Mouse (Mus musculus) brain, embryonic 14.5 days (tissue): ENCODE results near the gene Cyp24a1. TPM values are rescaled to one million over a fixed set of nuclear protein-coding genes. Genes with fewer than 3 reads are reported as not detected.
A peak's percentile ranks its signal among the peaks of the same experiment; 100 is the strongest.

Experiments used
- DNase-seq: peaks from one replicate; pipeline ENCODE4 v3.0.0-alpha.2; 2011; ENCODE audit warnings: low read depth
- CTCF ChIP-seq: fragments of 200-500 bp; IDR thresholded peaks from 2 replicates; pipeline ENCODE4 v1.5.1; 2012; ENCODE audit warnings: inconsistent platforms, mild to moderate bottlenecking, moderate library complexity, borderline replicate concordance; ENCODE audit not compliant: insufficient read depth, insufficient read length; ENCODE audit errors: extremely low read depth
- POLR2A ChIP-seq: fragments of 200-500 bp; IDR thresholded peaks from 2 replicates; pipeline ENCODE4 v1.6.1; 2012; ENCODE audit warnings: mild to moderate bottlenecking, inconsistent platforms, borderline replicate concordance; ENCODE audit not compliant: poor library complexity, insufficient read depth, insufficient read length, severe bottlenecking; ENCODE audit errors: extremely low read depth
- polyA plus RNA-seq: library from polyadenylated mRNA; depleted of rRNA; stranded (reverse); fragments of >200 nt; gene quantifications from 2 replicates; pipeline ENCODE4 v1.2.3, GENCODE M21; 2012; rRNA removed

The Cyp24a1 gene
- 0.16 TPM in 2 replicates for polyA plus RNA-seq

DNA sequence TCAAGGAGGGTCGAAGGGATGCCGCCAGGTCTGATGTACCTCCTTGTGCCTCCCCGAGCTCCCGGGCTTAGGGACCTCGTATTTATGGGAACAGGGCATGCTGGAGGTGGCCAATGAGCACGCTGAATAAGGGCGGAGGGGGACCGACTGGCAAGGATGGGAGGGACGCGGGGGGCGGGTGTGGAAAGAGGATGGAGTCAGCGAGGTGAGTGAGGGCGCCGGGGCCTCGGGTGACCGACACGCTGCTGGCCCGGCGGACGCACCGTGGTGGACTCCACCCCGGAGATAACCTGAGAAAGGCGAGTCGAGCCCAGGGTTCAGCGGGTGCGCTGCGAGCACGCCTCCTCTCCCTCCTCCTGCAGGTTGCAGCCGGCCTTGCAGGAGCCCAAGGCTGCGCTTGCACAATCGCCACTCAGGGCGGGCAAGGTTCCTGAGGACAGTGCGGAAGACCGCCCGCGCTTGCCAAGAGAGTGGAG lies at the start of gene Cyp24a1:
TSS of gene Cyp24a1 (minus strand) at position 55 of the 476 bp plus-strand sequence.
- TF ChIP-seq POLR2A (no peak), CTCF (peak; percentile 39; the same call in 1 of the 2 replicates)
- DNase-seq = peak; percentile 62

DNA sequence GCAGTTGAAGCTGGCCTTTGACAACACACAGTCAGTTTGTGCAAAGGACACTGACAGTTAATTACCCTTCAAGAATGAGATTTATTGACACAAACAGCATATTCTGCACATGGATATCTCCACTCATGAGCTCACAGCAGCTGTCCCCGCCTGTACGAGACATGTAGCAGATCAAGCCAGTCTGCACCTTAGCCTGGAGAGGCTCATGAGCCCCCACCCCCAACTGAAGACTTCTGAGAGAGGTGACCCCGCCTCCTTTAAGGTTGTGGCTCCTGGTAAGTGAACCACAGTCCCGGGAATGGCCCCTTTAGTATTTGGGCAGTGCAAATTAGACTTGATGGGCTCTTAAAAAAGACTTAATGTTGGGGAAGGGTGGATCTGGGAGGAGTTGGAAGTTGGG lies 48.8 kb upstream of the Cyp24a1 start:
- TF ChIP-seq POLR2A = no peak
- TF ChIP-seq CTCF = no peak

DNA sequence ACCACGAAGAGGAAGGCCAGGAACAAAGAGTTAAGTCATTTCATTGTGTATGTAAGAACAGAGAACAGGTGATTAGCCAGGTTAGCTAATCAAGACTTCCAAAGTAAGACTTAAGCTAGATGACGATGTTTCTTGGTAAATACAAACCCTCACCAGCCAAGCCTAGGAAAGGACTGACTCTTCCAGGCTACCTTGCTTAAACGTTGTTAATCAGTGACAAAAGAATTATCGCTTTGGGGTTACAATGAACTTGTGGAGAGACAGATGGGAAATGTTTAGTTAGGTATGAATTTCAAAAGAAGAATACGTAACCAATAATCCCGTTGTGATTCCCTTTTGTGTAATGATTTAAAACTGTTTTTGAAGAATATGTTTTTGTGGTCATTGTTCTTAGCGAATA lies 48.0 kb upstream of the Cyp24a1 start:
- DNase-seq = no peak
- TF ChIP-seq POLR2A = no peak

More for the DNA sequence above, 48.8 kb upstream of the Cyp24a1 start:
- no peak for DNase-seq

DNA sequence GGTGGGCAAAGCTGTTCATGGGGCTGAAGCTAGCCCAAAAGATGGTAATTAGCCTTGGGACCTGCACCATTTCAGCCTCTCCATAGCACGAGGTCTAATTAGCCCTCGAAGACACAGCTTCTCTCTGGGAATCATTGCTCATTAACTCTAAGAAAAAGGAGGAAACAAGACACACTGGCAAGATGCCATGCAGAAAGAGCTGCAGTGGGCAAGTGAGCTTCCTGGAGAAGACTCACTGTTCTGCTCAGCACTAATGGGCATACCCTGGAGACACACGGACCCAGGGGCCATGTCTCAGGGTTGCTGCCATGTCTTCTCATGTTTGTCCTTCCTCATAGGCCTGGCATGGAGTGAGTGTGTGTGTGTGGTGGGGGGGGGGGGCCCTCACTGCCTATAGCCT lies 47.2 kb upstream of the Cyp24a1 start:
- DNase-seq = peak; percentile 78
- TF ChIP-seq CTCF = no peak
- no peak for TF ChIP-seq POLR2A

DNA sequence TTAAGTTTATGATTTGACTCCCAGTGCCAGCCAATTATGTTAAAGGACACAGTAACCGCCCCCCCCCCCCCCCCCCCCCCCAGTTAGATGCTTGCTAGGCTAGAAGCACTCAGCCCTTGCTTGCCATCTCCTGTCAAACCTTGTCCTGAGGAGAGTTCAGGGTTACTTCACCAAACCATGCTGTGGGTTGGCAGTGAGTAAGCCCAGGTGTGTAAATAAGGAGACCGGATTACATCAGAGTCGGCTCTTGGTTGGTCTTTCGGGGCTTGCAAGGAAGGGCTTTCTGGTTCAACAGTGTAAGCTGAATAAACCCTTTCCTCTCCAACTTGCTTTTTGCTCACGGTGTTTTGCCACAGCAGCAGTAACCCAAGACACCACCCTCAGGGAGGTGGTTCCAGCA lies 46.7 kb upstream of the Cyp24a1 start:
- TF ChIP-seq CTCF (no peak), POLR2A (no peak)
- DNase-seq = no peak

DNA sequence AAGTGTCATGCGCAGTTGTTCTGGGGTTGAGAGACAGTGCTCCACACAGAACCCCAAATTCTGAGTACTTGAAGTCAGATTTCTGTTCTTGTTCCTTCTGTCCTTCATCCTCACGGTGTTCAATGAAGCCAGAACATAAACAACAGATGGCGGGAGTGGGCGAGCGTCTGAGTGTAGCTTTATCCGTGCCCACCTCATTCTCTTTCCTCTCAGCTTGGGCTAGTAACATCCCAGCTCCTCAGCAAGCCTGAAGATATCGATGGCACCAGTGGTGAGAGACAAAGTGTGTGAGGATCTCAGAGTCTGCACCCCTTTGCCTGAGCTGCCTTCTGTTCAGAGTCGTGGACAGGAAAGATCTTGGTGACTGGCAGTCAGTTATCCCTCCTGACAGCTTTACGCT lies 42.3 kb upstream of the Cyp24a1 start:
- DNase-seq = no peak
- TF ChIP-seq POLR2A (no peak), CTCF (no peak)

DNA sequence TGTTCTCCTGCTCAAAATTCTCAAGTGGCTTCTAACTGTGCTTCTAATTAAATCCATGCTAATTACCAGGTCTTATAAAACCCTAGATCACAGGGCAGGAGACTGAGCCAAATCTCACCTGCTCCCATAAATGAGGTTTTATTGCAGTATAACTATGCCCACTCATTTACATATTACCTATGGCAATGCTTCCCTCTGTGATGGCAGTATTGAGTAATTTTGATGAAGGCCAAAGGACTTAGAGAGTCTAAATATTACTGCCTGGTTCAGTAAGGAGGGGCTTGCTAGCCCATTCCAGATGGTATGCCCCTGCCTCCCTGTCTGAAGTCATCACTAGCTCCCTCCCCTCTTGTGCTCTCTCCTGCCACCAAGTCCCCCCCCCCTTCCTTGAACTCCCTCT lies 38.9 kb upstream of the Cyp24a1 start:
- TF ChIP-seq POLR2A (no peak), CTCF (no peak)
- DNase-seq = peak; percentile 51

DNA sequence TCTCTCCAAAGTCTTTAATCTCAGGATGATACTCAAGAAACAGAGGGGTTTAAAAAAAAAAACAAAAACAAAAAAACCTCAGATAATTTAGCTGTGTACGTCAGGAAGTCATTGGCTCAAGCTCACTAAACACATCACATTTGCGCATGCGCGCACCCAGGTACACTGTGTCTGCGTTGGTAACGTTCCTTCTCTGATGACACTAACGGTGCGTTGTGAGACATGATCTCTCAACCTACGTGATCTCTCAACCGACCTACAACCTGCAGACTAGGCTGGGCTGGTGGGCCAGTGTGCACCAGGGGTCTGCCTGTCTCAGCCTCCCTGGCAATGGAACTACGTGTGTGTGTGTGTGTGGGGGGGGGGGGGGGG lies 37.8 kb upstream of the Cyp24a1 start:
- no peak for TF ChIP-seq POLR2A
- TF ChIP-seq CTCF = no peak
- DNase-seq = no peak

DNA sequence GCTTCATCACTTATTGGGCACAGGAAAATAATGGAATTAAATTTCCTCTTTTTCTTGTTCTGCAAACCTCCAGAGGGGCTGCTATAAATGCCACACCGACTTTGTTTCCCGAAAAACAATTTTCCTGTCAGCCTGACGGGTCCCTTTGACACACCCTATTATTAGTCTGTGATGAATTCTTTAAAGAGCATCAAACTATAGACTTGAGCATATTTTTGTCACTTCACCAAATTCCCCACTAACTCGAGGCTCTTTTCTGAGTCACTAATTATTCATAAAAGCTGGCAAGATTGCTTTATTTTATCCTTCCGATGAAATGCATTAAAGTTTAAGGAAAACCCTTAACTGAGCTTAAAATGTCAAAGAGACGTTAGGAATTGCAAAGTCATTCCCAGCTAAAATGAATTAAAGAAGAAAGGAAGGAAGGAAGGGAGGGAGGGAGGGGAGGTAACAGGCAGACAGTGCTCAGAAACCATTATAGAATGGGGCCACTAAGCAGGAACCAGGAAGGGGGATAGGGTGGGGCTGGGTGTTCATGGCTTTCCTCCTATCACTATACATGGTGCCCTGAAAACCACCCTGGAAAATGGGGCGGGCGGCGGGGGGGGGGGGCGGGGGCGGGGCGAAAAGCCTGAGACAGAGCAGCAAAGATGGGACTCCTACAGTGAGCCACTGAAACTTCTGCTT lies 37.3 kb upstream of the Cyp24a1 start:
- TF ChIP-seq CTCF = no peak
- TF ChIP-seq POLR2A = no peak
- peak; percentile 80 for DNase-seq

DNA sequence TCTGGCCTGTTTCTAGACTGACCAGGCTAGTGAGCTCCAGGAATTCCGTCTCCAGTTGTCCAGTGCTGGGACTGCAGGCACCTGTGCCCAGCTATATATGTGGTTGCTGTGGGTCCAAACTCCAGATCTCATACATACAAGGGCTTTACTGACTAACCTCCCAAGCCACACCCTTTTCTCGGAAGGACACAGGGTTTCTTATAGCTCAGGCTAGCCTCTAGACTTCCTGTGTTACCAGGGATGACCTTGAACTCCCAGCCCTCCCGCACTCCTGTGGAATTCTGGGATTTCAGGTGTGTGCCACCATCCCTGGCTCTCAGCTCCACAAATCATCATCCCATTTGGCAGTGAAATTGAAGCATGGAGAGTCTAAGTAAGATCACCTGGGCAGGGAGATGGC lies 33.3 kb upstream of the Cyp24a1 start:
- TF ChIP-seq POLR2A (no peak), CTCF (no peak)
- no peak for DNase-seq

DNA sequence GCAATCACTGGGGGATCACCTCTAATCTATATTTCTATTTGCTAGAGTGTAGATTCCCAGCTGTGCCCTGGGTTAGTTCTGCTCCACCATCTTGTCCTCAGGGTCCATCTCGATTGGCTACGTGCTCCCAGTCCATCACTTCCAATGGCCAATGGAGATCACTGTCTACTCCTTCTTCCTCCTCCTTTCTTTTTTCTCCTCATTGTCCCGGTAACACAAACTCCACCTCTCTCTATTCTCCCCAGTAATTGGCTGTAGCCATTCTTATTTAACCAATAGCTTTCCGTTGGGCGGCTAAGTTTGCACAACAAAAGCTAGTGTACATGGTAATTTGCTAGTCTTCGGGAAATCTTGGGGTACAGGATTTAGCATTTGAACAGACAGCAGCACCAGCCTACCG lies 32.8 kb upstream of the Cyp24a1 start:
- no peak for DNase-seq
- TF ChIP-seq CTCF (no peak), POLR2A (no peak)

DNA sequence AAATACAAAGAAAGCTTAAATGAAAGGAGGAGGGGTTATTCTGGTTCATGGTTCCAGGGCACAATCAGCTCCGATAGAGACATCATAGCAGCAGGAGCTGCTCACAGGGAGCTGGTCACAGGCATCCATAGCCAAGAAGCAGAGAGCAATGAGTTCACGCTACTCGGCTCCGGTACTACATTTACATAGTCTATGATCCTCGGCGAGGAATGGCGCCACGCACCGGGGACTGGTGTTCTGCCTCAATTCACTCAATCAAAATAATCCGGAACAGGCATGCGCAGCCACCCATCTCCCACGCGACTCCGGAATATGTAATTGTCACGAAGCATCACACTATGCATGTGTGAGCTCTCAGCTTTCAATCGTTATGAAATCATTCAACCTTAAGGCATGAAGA lies 31.1 kb upstream of the Cyp24a1 start:
- no peak for TF ChIP-seq POLR2A
- TF ChIP-seq CTCF = no peak

DNA sequence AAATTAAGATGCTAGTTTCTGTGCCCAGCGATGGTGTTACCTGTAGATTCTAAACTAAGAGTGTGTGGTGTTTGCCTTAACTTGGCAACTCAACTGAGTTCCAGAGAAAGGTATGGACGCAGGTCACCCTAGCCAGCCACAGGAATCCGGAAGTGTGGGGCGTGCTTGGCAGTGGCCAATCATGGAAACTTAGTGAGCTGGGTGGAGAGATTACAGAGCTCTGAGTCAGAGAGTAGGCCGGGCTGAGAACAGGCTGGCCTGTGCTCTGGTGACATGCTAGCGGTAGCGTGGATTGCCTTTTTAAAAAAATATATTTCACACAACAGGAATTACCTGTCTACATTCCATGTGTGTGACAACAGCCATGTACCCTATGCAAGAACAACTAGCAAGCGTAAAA lies 29.6 kb upstream of the Cyp24a1 start:
- no peak for TF ChIP-seq CTCF
- no peak for TF ChIP-seq POLR2A
- DNase-seq = no peak

More for the DNA sequence above, 31.1 kb upstream of the Cyp24a1 start:
- no peak for DNase-seq

DNA sequence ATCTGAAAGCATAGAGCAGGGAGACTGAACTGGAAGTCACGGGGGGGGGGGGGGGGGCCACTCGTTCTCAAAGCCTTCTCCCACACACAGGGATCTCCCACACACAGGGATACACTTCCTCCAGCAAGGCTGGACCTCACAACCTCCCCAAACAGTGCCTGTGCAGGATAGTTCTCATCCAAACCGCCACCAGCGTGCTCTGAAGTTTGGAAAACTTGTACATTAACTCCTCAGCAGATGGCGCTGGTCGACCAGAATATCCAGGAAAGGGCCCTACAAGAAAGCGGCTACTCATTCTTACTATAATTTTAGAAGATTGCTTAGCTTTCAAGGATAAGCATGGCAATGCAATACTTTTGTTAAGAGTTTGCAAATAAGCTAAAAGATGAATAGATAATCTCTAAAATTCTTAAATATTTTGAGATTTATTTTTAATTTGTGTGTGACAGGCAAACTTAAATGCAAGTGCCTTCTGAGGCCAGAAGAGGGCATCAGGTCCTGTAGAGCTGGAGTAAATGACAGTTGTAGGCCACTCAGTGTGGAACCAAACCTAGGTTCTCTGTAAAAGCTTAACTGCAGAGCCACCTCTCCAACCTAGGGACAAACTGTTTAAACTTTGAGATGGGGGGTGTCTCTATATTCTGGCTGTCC lies 23.5 kb upstream of the Cyp24a1 start:
- DNase-seq = peak; percentile 93
- no peak for TF ChIP-seq POLR2A
- TF ChIP-seq CTCF = peak; percentile 78
